Mouse (Mus musculus): ENCODE measurements around the gene S1pr5. TPM values are rescaled to one million over a fixed set of nuclear protein-coding genes. Genes with fewer than 3 reads are reported as not detected.

Gene S1pr5
- polyA plus RNA-seq (2012; rRNA removed): 9.1 and 21.3 TPM in 2 replicates

DNA sequence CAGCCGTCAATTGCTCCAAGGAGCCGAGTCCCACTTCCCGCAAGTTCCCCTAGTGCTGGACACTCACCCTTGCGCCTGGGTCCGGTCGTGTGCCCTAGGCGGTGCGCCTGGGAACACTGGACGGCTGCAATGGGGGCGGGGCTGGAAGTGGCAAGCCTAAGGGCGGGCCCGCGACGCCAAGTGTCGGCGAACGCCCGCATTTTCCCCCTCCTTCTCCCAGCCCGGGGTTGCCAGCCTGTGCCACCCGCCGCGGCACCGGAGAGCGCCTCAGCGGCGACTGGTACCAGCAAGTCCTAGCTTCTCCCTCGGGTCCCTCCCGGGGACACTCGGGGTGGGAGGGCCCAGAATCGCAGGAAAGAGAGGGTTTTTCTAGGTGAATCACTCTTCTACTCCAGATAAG, at the start of gene S1pr5:
S1pr5 (minus strand) TSS at position 118 of the 400 bp plus-strand sequence.

DNA sequence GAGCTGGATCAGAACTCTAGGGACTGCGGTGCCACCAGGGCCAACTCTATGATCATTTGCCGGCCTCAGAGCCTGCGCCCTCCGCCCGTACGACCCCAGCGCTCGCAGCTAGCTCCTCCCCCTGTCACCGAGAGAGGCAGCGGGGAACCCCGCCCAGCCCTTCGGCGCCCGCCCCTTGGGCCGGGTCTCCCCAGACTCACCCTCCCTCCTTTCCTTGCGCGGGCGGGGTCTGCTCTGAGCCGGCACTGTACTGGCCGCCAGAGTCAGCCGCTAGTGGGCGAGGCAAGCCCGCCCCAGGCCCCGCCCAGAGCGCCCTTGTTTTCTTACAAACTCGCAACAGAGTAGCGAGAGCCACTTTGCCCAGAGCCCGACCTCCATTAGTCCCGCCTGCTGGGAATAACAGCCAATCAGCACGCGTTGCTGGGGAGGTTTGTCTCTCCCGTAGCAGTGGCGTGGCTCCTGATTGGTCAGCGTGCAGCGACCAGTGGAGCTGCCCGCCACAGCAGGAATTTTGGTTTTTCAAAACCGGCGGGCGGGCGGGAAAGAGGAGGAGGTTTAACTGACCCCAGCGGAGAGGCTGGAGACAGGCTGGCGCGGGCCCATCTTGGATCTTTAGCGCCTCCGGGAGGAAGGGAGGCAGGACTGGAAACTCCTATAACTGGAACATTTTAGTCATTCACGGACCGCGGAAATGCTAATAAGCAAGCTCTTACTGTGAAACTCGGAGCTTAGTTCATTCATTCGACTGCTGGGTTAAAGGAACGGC, 43.0 kb upstream of the S1pr5 start, which contains the start of gene Cdkn2d:
Cdkn2d (minus strand) TSS at position 386 of the 766 bp plus-strand sequence.

DNA sequence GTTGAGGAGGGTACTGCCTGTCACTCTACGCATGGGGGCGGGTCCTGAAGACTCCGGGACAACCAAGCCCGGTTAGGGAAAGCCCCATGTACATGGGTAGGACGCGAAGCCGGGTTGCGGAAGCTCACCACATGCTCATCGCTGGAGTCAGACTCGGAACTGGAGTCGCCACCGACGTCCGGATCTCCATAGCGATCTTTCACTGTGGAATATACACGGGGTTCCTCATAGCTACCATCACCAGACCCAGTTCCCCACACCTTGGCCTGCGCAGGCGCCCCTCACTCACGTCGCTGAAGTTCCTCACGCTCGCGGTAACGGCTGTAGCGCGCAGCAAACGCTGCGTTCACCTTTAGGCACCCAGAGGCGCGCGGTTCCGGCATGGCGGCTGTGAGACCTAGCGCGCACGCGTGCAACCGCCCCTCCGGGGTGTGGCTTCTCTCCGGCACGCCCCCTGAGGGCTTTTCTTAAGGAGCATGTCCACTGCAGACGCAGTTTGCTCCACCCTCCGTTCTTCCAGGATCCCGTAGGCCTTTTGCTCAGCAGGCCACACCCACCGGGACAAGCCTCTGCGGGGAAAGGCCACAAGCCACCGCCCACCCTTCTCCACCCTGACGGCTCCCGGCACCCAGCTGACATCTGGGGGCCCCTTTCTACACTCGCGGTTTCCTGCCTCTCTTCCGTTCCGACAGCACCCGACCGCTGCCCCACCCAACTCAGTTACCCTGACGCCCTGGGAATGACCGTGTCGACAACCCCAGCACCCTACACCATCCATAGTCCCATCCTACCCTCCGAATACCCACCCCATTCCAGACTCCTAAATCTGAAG, 39.5 kb upstream of the S1pr5 start, which contains the start of gene Kri1:
Kri1 (minus strand) TSS at position 399 of the 832 bp plus-strand sequence.

DNA sequence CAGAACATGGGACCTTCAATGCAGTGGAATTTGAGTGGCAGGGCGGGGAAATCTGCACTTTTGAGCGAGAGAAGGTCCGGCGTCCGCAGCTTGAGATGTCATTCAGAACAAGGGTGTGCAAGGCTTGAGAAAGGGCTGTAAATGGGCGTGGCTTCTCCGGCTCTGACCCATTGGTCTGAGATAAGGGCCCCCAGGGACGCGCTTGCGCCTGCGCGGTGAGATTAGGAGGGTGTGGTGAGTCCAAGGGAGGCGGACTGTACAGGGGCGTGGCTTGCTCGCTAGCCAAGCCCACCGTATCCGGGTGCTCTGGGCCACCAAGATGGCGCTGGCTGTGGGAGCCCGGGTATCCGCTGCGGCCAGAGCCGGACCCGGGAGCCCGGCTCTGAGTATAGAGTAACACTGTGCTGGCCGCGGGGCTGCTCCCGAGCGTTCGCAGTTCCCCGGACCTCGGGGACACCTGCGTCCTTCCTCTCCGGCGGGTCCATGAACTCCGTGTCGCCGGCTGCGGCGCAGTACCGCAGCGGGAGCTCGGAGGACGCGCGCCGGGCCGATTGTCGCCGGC, 16.8 kb upstream of the S1pr5 start, which contains the start of gene Atg4d:
Atg4d (plus strand) TSS at position 294 of the 562 bp plus-strand sequence.

DNA sequence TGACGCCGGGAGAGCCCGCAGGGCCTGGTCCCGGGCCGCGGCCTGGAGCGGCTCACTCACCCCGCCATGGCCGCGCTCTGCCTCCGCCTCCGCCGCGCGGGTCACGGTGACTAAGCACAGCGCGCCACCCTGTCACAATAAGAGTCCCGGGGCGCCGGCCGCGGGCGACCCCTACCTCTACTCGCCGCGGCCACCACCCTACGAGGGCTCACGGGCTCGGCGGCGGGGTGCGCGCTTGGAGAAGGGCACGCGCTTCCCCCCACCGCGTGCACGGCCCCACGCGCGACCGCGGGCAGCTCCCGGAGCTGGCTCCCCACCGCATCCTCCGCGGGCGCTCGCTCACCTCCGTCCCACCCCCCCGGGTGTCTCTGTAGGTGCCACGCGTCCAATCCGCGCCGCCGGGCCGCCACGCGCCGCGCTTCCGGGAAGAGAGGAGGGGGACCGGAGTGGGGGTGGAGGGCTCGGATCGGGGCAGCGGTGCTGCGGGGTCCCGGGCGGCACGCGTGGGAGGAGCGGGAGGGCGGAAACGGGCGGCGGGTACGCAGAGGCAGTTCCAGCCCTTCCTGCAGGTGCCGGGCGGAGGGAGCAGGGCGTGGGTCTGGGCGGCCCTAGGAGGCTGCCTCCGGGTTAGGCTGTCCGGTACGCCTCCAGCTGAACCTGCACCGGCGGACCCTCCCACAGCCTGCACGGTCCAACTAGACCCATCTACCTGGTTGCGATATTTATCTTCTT, 9.3 kb downstream of the S1pr5 start, which contains the start of gene Keap1:
Keap1 (minus strand) TSS at position 629 of the 732 bp plus-strand sequence.

Other genes with a start within 250 kb of the S1pr5 start
- 76.8 and 86.2 TPM in 2 replicates for gene Mrpl4, start 245.7 kb downstream of the S1pr5 start, polyA plus RNA-seq (2012; rRNA removed)
- gene Icam1, start 232.5 kb downstream of the S1pr5 start, polyA plus RNA-seq (2012; rRNA removed): 3.9 and 4.4 TPM in 2 replicates
- gene Icam4, start 219.1 kb downstream of the S1pr5 start, polyA plus RNA-seq (2012; rRNA removed): 0.21 and 0.30 TPM in 2 replicates
- 0.21 and 0.48 TPM in 2 replicates for gene Icam5, start 216.4 kb downstream of the S1pr5 start, polyA plus RNA-seq (2012; rRNA removed)
- gene Zglp1, start 181.3 kb downstream of the S1pr5 start, polyA plus RNA-seq (2012; rRNA removed): 0.12 and 1.0 TPM in 2 replicates
- gene Gm49373, start 175.3 kb downstream of the S1pr5 start, polyA plus RNA-seq (2012; rRNA removed): 0.09 TPM in 1 of 2 replicates, not detected in the other
- 22.8 and 51.6 TPM in 2 replicates for gene Fdx1l, start 174.8 kb downstream of the S1pr5 start, polyA plus RNA-seq (2012; rRNA removed)
- gene Gm38431, start 156.4 kb downstream of the S1pr5 start, polyA plus RNA-seq (2012; rRNA removed): 6.2 and 11.8 TPM in 2 replicates
- 31.9 and 36.1 TPM in 2 replicates for gene Raver1, start 156.4 kb downstream of the S1pr5 start, polyA plus RNA-seq (2012; rRNA removed)
- 12.0 and 13.6 TPM in 2 replicates for gene Tyk2, start 117.2 kb downstream of the S1pr5 start, polyA plus RNA-seq (2012; rRNA removed)
- gene Cdc37, start 98.5 kb downstream of the S1pr5 start, polyA plus RNA-seq (2012; rRNA removed): 19.9 and 23.4 TPM in 2 replicates
- gene Pde4a, start 82.7 kb downstream of the S1pr5 start, polyA plus RNA-seq (2012; rRNA removed): 4.6 and 5.4 TPM in 2 replicates
- gene Keap1, start 9.1 kb downstream of the S1pr5 start, polyA plus RNA-seq (2012; rRNA removed): 42.1 and 51.8 TPM in 2 replicates
- 33.3 and 62.7 TPM in 2 replicates for gene Atg4d, start 16.9 kb upstream of the S1pr5 start, polyA plus RNA-seq (2012; rRNA removed)
- gene Kri1, start 39.5 kb upstream of the S1pr5 start, polyA plus RNA-seq (2012; rRNA removed): 7.5 and 7.9 TPM in 2 replicates
- 12.6 and 18.9 TPM in 2 replicates for gene Cdkn2d, start 43.0 kb upstream of the S1pr5 start, polyA plus RNA-seq (2012; rRNA removed)
- gene Ap1m2, start 63.9 kb upstream of the S1pr5 start, polyA plus RNA-seq (2012; rRNA removed): 30.6 and 32.9 TPM in 2 replicates
- gene Slc44a2, start 72.3 kb upstream of the S1pr5 start, polyA plus RNA-seq (2012; rRNA removed): 33.9 and 44.4 TPM in 2 replicates
- gene Ilf3, start 119.4 kb upstream of the S1pr5 start, polyA plus RNA-seq (2012; rRNA removed): 12.5 and 13.0 TPM in 2 replicates
- 20.1 and 21.8 TPM in 2 replicates for gene Qtrt1, start 163.4 kb upstream of the S1pr5 start, polyA plus RNA-seq (2012; rRNA removed)
- 188 and 243 TPM in 2 replicates for gene Dnm2, start 176.5 kb upstream of the S1pr5 start, polyA plus RNA-seq (2012; rRNA removed)

All from stomach, adult 2 months (tissue).